Mouse (Mus musculus): ENCODE data around the gene Syap1. TPM values are rescaled to one million over a fixed set of nuclear protein-coding genes. Genes with fewer than 3 reads are reported as not detected.

Gene Syap1
- 6.0 and 8.9 TPM in 2 replicates for polyA plus RNA-seq (2012; rRNA removed)

GRCm38 (mm10) chrX:162887931-162888511, at the start of gene Syap1:
TSS of gene Syap1 (minus strand) at chrX:162888447.
- Histone ChIP-seq H3K4me1 (ENCODE audit: control insufficient read depth, insufficient read depth, low read length) (no peaks in the 10 kb centered on the region), H3K4me3 (ENCODE audit: control insufficient read depth, low read depth, low read length) (peak within 1 kb of the TSS; percentile 92), H3K27me3 (ENCODE audit: control insufficient read depth, insufficient read depth, low read length) (no peaks in the 10 kb centered on the region), H3K27ac (ENCODE audit: control insufficient read depth, insufficient read depth, low read depth, low read length) (peak within 1 kb of the TSS; percentile 85), H3K36me3 (ENCODE audit: control insufficient read depth, insufficient read depth, low read length) (no peaks in the 10 kb centered on the region)
- TF ChIP-seq POLR2A (IDR thresholded peaks at IDR 0.05; ENCODE audit: control insufficient read depth, low read depth, low read length): peak; percentile 63; the same call in 1 of the 2 replicates
- no peak for TF ChIP-seq CTCF (IDR thresholded peaks at IDR 0.05; ENCODE audit: control insufficient read depth, insufficient read depth, insufficient replicate concordance, low read depth, low read length)

GRCm38 (mm10) chrX:162931467-162931866, 43.2 kb upstream of the Syap1 start:
- no peaks in the 10 kb centered on the region for H3K4me1 ChIP-seq (ENCODE audit: control insufficient read depth, insufficient read depth, low read length)
- no peaks in the 10 kb centered on the region for H3K27me3 ChIP-seq (ENCODE audit: control insufficient read depth, insufficient read depth, low read length)
- no peaks in the 10 kb centered on the region for H3K36me3 ChIP-seq (ENCODE audit: control insufficient read depth, insufficient read depth, low read length)
- no peak overlapping the region for H3K4me3 ChIP-seq (ENCODE audit: control insufficient read depth, low read depth, low read length)
- no peak overlapping the region for H3K27ac ChIP-seq (ENCODE audit: control insufficient read depth, insufficient read depth, low read depth, low read length)
- no peak for TF ChIP-seq CTCF (IDR thresholded peaks at IDR 0.05; ENCODE audit: control insufficient read depth, insufficient read depth, insufficient replicate concordance, low read depth, low read length)
- no peak for TF ChIP-seq POLR2A (IDR thresholded peaks at IDR 0.05; ENCODE audit: control insufficient read depth, low read depth, low read length)

GRCm38 (mm10) chrX:162921487-162922125, 33.4 kb upstream of the Syap1 start:
- no peaks in the 10 kb centered on the region for H3K27me3 ChIP-seq (ENCODE audit: control insufficient read depth, insufficient read depth, low read length)
- TF ChIP-seq CTCF (IDR thresholded peaks at IDR 0.05; ENCODE audit: control insufficient read depth, insufficient read depth, insufficient replicate concordance, low read depth, low read length) (no peak), POLR2A (IDR thresholded peaks at IDR 0.05; ENCODE audit: control insufficient read depth, low read depth, low read length) (no peak)
- H3K36me3 ChIP-seq (ENCODE audit: control insufficient read depth, insufficient read depth, low read length): no peaks in the 10 kb centered on the region
- H3K4me3 ChIP-seq (ENCODE audit: control insufficient read depth, low read depth, low read length): no peak overlapping the region
- H3K27ac ChIP-seq (ENCODE audit: control insufficient read depth, insufficient read depth, low read depth, low read length): no peak overlapping the region
- no peaks in the 10 kb centered on the region for H3K4me1 ChIP-seq (ENCODE audit: control insufficient read depth, insufficient read depth, low read length)

GRCm38 (mm10) chrX:162915697-162916096, 27.4 kb upstream of the Syap1 start:
- H3K4me1 ChIP-seq (ENCODE audit: control insufficient read depth, insufficient read depth, low read length): no peaks in the 10 kb centered on the region
- H3K4me3 ChIP-seq (ENCODE audit: control insufficient read depth, low read depth, low read length): no peak overlapping the region
- no peaks in the 10 kb centered on the region for H3K36me3 ChIP-seq (ENCODE audit: control insufficient read depth, insufficient read depth, low read length)
- no peak overlapping the region for H3K27ac ChIP-seq (ENCODE audit: control insufficient read depth, insufficient read depth, low read depth, low read length)
- no peak for TF ChIP-seq POLR2A (IDR thresholded peaks at IDR 0.05; ENCODE audit: control insufficient read depth, low read depth, low read length)
- no peak; the same call in 1 of the 2 replicates for TF ChIP-seq CTCF (IDR thresholded peaks at IDR 0.05; ENCODE audit: control insufficient read depth, insufficient read depth, insufficient replicate concordance, low read depth, low read length)
- H3K27me3 ChIP-seq (ENCODE audit: control insufficient read depth, insufficient read depth, low read length): no peaks in the 10 kb centered on the region

GRCm38 (mm10) chrX:162913651-162914050, 25.4 kb upstream of the Syap1 start:
- Histone ChIP-seq H3K36me3 (ENCODE audit: control insufficient read depth, insufficient read depth, low read length) (no peaks in the 10 kb centered on the region), H3K27ac (ENCODE audit: control insufficient read depth, insufficient read depth, low read depth, low read length) (no peak overlapping the region), H3K4me1 (ENCODE audit: control insufficient read depth, insufficient read depth, low read length) (no peaks in the 10 kb centered on the region), H3K4me3 (ENCODE audit: control insufficient read depth, low read depth, low read length) (no peak overlapping the region), H3K27me3 (ENCODE audit: control insufficient read depth, insufficient read depth, low read length) (no peaks in the 10 kb centered on the region)
- TF ChIP-seq POLR2A (IDR thresholded peaks at IDR 0.05; ENCODE audit: control insufficient read depth, low read depth, low read length) (no peak), CTCF (IDR thresholded peaks at IDR 0.05; ENCODE audit: control insufficient read depth, insufficient read depth, insufficient replicate concordance, low read depth, low read length) (no peak)

GRCm38 (mm10) chrX:162907554-162907953, 19.3 kb upstream of the Syap1 start:
- Histone ChIP-seq H3K4me3 (ENCODE audit: control insufficient read depth, low read depth, low read length) (no peak overlapping the region), H3K27ac (ENCODE audit: control insufficient read depth, insufficient read depth, low read depth, low read length) (no peak overlapping the region), H3K36me3 (ENCODE audit: control insufficient read depth, insufficient read depth, low read length) (no peaks in the 10 kb centered on the region), H3K4me1 (ENCODE audit: control insufficient read depth, insufficient read depth, low read length) (no peaks in the 10 kb centered on the region), H3K27me3 (ENCODE audit: control insufficient read depth, insufficient read depth, low read length) (no peaks in the 10 kb centered on the region)
- TF ChIP-seq CTCF (IDR thresholded peaks at IDR 0.05; ENCODE audit: control insufficient read depth, insufficient read depth, insufficient replicate concordance, low read depth, low read length) (no peak), POLR2A (IDR thresholded peaks at IDR 0.05; ENCODE audit: control insufficient read depth, low read depth, low read length) (no peak)

- Histone ChIP-seq H3K27me3 (ENCODE audit: control insufficient read depth, insufficient read depth, low read length) (no peaks in the 10 kb centered on the region), H3K4me1 (ENCODE audit: control insufficient read depth, insufficient read depth, low read length) (peaks cover 3% of the 10 kb centered on the region), H3K27ac (ENCODE audit: control insufficient read depth, insufficient read depth, low read depth, low read length) (peak overlapping the region; percentile 55), H3K36me3 (ENCODE audit: control insufficient read depth, insufficient read depth, low read length) (no peaks in the 10 kb centered on the region), H3K4me3 (ENCODE audit: control insufficient read depth, low read depth, low read length) (peak overlapping the region; percentile 71)
- no peak for TF ChIP-seq POLR2A (IDR thresholded peaks at IDR 0.05; ENCODE audit: control insufficient read depth, low read depth, low read length)
- TF ChIP-seq CTCF (IDR thresholded peaks at IDR 0.05; ENCODE audit: control insufficient read depth, insufficient read depth, insufficient replicate concordance, low read depth, low read length): no peak
Measured at GRCm38 (mm10) chrX:162902040-162902734, 13.9 kb upstream of the Syap1 start.
